Mouse (Mus musculus) heart, postnatal 0 days (tissue): ENCODE data around the gene Tanc1.

Source experiments
- CTCF ChIP-seq: IDR thresholded peaks from 2 replicates; pipeline ENCODE4 v1.5.1; 2016; ENCODE audit warnings: antibody characterized with exemption, control low read depth, low read depth
- EP300 ChIP-seq: IDR thresholded peaks from 2 replicates; pipeline ENCODE4 v1.6.1; 2016; ENCODE audit warnings: antibody characterized with exemption, low read depth

DNA sequence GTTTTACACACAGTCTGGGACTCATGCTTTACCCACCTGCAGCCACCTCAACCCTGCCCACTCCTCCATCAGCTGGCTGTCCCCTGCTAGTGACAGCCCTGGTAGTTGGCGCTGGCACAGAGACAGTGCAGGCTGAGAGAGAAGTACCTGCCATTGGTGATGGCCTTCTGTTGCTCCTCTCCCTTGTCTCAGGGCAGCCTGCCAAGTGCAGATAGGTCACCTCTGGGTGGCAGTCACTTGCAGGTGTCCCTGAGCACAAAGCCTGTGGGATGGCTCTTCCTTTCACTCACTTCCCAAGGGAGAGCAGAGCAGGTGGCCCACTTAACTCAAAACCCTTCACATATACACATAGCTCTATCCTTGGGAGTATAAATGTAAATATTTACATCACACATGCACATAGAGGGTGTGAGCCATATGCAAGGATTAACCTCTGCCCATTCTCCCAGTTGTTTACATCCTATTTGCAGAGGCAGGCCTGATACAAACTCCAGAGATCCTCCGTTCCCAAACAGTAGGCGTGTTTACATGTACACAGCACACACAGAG is 106.0 kb downstream of the Tanc1 start:
- TF ChIP-seq CTCF (no peak), EP300 (no peak)
